Mouse (Mus musculus) heart, embryonic 12.5 days (tissue): ENCODE measurements around the gene Peak1. TPM values are rescaled to one million over a fixed set of nuclear protein-coding genes. Genes with fewer than 3 reads are reported as not detected.
A peak's percentile ranks its signal among the peaks of the same experiment; 100 is the strongest.

ENCODE experiments used
- ATAC-seq: fragments of 200-750 bp; cut with Nextera tagmentation; 2 replicates; pipeline ENCODE4 v1.8.0; 2017; ENCODE audit warnings: moderate TSS enrichment, moderate library complexity; ENCODE audit not compliant: insufficient number of reproducible peaks, low FRiP score
- H3K27ac ChIP-seq: fragments of 300-500 bp; sonication (generic); 2 replicates; pipeline ENCODE4 v1.5.1; 2016; ENCODE audit warnings: mild to moderate bottlenecking, moderate library complexity; ENCODE audit not compliant: poor library complexity, severe bottlenecking
- H3K27me3 ChIP-seq: fragments of 300-500 bp; sonication (generic); replicated peaks from 2 replicates; pipeline ENCODE4 v1.6.1; 2016; ENCODE audit warnings: mild to moderate bottlenecking, moderate library complexity
- H3K36me3 ChIP-seq: fragments of 300-500 bp; sonication (generic); 2 replicates; pipeline ENCODE4 v1.6.1; 2016; ENCODE audit warnings: mild to moderate bottlenecking, moderate library complexity
- H3K4me1 ChIP-seq: fragments of 300-500 bp; sonication (generic); replicated peaks from 2 replicates; pipeline ENCODE4 v1.6.1; 2016; ENCODE audit warnings: mild to moderate bottlenecking
- H3K4me2 ChIP-seq: fragments of 300-500 bp; sonication (generic); 2 replicates; pipeline ENCODE4 v1.6.1; 2016; ENCODE audit warnings: mild to moderate bottlenecking, moderate library complexity
- H3K4me3 ChIP-seq: fragments of 300-500 bp; sonication (generic); 2 replicates; pipeline ENCODE4 v1.5.1; 2016; ENCODE audit warnings: mild to moderate bottlenecking
- H3K9ac ChIP-seq: fragments of 300-500 bp; sonication (generic); 2 replicates; pipeline ENCODE4 v1.6.1; 2016; ENCODE audit warnings: mild to moderate bottlenecking, moderate library complexity
- H3K9me3 ChIP-seq: fragments of 300-500 bp; sonication (generic); replicated peaks from 2 replicates; pipeline ENCODE4 v1.6.1; 2016; ENCODE audit warnings: mild to moderate bottlenecking, moderate library complexity
- WGBS: fragments of 180-500 bp; shearing (Covaris S2); methylation state at CpG from one replicate; pipeline ENCODE4 v1.1.7; 2016; 5-methylcytosine and 5-hydroxymethylcytosine counted together
- polyA plus RNA-seq: library from polyadenylated mRNA; unstranded; fragments of >200 nt; fragmentation: Nextera tagmentation; extraction: Ambion mirVana; gene quantifications from 2 replicates; pipeline ENCODE4 v1.2.1, GENCODE M21; 2016

The Peak1 gene
- polyA plus RNA-seq, 1 experiment from 2014 or later: 15.0 TPM

DNA sequence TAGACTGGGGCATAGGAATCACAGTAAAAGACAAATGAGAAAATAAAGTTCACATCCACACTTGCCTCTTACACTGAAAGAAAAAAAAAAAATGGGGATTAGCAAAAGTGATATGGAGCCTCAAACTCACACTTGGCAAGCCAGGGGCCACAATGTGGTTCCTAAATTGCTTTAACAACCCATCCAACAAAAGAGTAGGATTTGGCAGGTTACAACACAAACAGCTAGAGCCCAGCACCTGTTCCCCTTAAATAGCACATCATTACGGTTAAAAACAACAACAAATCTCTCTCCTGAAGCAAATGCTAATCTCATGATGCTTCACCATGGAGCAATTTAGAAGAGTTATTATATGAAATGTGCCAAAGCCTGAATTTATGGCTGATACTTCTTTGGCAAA, 2.5 kb downstream of the Peak1 start:
- Histone ChIP-seq H3K4me2 (no peak overlapping the region), H3K9ac (no peak overlapping the region), H3K36me3 (no peaks in the 10 kb centered on the region), H3K27ac (no peak overlapping the region), H3K4me1 (peaks cover 26% of the 10 kb centered on the region), H3K9me3 (no peaks in the 10 kb centered on the region), H3K27me3 (no peaks in the 10 kb centered on the region), H3K4me3 (no peak overlapping the region)
- 81% methylated on average over 1 of the region's 1 CpGs for WGBS
- ATAC-seq: no peak

DNA sequence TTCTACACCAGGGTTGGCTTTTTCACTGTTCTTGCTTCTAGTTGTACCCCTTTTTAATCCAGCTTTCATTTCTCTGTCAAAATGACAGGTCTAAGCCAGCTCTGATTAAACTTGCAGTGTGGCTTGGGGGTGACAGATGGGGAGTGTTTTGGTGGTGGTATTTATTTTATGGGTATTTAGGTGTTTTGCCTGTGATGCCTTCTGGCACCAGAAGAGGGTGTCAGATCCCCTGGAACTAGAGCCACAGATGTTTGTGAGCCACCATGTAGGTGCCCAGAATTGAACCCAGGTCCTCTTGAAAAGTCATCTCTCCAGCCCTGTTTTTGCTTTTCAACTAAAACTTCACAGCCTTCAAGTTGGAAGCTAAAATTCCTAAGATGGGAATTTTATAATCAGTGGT, 3.5 kb downstream of the Peak1 start:
- Histone ChIP-seq H3K4me3 (no peak overlapping the region), H3K4me1 (peaks cover 21% of the 10 kb centered on the region), H3K4me2 (no peak overlapping the region), H3K9ac (no peak overlapping the region), H3K27ac (no peak overlapping the region), H3K36me3 (no peaks in the 10 kb centered on the region), H3K9me3 (no peaks in the 10 kb centered on the region), H3K27me3 (no peaks in the 10 kb centered on the region)
- no peak for ATAC-seq

DNA sequence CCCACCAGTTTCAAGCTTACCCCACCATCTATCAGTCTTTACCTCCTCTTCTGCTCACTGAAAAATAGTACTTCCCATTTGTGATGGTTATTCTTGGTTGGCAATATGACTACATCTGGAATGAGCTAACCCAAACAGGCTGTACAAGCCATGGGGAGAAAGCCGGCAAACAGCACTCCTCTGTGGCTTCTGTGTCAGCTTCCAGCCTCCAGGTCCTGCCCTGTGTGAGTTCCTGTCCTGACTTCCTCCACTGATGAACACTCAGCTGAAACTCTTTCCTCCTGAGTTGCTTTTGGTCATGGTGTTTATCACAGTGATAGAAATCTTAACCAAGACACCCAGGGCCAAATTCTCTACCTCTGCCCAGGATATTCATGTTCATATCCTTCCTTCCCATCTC, 5.2 kb downstream of the Peak1 start:
- WGBS: 50% methylated on average over 1 of the region's 1 CpGs
- Histone ChIP-seq H3K36me3 (peaks cover 2% of the 10 kb centered on the region; the same call in 1 of the 2 replicates), H3K9ac (no peak overlapping the region), H3K27ac (no peak overlapping the region), H3K4me1 (peaks cover 25% of the 10 kb centered on the region), H3K9me3 (no peaks in the 10 kb centered on the region), H3K4me2 (no peak overlapping the region), H3K27me3 (no peaks in the 10 kb centered on the region), H3K4me3 (no peak overlapping the region)
- ATAC-seq: no peak

DNA sequence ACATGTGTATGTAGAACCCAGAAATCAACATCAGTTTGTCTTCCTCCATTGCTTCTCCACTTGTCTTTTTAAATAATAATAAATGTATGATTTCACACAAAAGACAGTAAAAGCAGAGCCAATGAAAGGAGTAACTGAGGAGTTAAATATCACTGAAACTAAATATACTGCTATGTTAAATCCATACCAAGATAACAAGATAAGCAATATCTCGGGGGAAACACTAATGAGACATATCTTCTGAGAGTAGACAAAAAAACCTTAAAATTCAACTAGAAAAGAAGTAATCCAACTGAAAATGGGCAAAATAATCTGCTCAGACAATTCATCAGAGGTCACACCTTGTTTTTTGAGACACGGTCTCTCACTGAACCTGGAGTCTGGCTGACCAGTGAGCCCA, 7.9 kb downstream of the Peak1 start:
- H3K27ac ChIP-seq: no peak overlapping the region
- H3K9ac ChIP-seq: no peak overlapping the region
- no peaks in the 10 kb centered on the region for H3K27me3 ChIP-seq
- H3K4me1 ChIP-seq: peaks cover 29% of the 10 kb centered on the region
- H3K4me3 ChIP-seq: no peak overlapping the region
- 78% methylated on average over 2 of the region's 2 CpGs for WGBS
- H3K4me2 ChIP-seq: no peak overlapping the region
- H3K9me3 ChIP-seq: no peaks in the 10 kb centered on the region
- no peak for ATAC-seq
- peaks cover 2% of the 10 kb centered on the region; the same call in 1 of the 2 replicates for H3K36me3 ChIP-seq

DNA sequence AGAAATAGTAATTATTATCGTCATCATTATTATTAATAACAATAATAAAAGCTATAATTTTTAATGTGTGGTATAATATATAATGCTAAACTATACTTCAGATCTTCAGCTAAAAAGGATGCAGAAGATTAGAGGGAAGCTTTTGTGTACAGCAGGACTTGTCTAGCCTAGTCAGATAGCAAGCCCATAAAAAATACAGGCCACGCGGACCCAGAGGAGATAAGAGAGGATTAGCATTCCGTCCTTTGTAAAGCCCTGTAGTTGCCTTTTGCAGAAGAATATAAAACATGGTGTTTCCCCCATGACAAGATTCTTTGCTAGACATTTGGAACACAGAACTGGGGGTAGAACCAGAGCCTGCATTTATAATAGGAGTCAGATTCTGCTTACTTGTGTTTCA, 13.2 kb downstream of the Peak1 start:
- Histone ChIP-seq H3K9ac (no peak overlapping the region), H3K27ac (peak overlapping the region; percentile 66; the same call in 1 of the 2 replicates), H3K36me3 (peaks cover 2% of the 10 kb centered on the region; the same call in 1 of the 2 replicates), H3K4me3 (no peak overlapping the region), H3K9me3 (no peaks in the 10 kb centered on the region), H3K4me2 (no peak overlapping the region), H3K27me3 (no peaks in the 10 kb centered on the region), H3K4me1 (peaks cover 42% of the 10 kb centered on the region)
- no peak for ATAC-seq
- 24% methylated on average over 4 of the region's 4 CpGs for WGBS

DNA sequence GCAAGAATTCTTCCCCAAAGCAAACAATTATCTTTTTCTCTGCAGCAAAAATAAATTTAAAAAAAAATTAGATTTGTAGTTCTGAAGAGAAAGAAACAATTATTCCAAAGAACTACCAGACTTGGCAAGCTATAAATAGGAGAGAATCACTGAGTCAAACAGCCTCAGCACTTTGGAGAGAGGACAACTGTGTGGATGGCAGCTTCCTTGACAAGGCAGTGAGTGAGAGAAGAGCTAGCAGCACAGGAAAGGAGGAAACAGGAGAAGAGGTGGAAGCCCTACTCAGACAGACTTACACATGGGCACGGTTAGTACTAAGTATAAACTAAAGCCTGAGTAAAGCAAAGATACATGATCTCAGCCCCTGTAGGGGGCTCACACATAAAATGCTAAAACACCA, 21.6 kb downstream of the Peak1 start:
- Histone ChIP-seq H3K9me3 (no peaks in the 10 kb centered on the region), H3K27ac (peak overlapping the region; percentile 76), H3K9ac (no peak overlapping the region), H3K4me3 (no peak overlapping the region), H3K36me3 (no peaks in the 10 kb centered on the region), H3K4me2 (no peak overlapping the region), H3K27me3 (no peaks in the 10 kb centered on the region), H3K4me1 (peaks cover 25% of the 10 kb centered on the region)
- WGBS: 32% methylated on average over 1 of the region's 1 CpGs
- ATAC-seq: no peak

DNA sequence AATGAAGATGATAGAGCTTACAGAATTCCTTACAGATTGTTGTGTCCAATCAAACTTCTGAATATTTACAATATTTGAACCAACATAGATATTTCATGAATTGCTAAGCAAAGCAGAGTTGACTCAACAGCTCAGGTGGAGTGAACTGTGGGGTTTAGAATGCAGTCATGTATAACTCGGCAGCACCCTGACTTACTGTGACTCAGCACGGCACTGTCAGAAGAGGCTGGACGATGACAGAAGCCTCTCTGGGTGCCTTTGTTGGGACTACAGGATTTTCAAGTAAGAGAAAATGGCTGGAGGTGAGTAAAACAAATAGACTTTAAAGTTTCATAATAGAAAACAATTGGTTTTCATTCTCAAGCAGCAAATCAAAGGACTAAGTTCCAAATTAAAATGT, 25.0 kb downstream of the Peak1 start:
- no peak for ATAC-seq
- Histone ChIP-seq H3K4me2 (no peak overlapping the region), H3K4me3 (no peak overlapping the region), H3K27me3 (no peaks in the 10 kb centered on the region), H3K4me1 (peaks cover 16% of the 10 kb centered on the region), H3K9ac (no peak overlapping the region), H3K36me3 (0 out of 2 replicates have a peak, but pooled peaks cover 3% of the 10 kb centered on the region), H3K27ac (no peak overlapping the region), H3K9me3 (no peaks in the 10 kb centered on the region)
- 71% methylated on average over 3 of the region's 3 CpGs for WGBS

DNA sequence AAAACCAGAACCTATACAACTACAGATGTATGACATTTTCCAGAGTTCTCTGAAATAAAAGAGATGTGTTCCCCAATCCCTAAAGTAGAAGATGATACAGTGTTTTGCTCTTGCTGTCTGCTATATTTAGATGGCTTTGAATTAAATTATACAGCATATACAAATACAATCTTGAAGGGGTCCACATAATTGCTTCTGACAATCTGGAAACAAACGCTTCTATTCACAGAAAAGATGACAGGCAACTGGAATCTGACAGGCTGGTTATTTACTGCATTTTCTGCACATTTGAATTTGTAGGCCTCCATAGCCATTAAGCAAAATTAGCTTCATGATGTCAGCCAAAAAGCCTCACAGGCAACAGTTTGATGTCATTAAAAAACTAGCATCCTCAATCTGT, 35.1 kb downstream of the Peak1 start:
- H3K27ac ChIP-seq: no peak overlapping the region
- no peaks in the 10 kb centered on the region for H3K9me3 ChIP-seq
- 88% methylated on average over 1 of the region's 1 CpGs for WGBS
- H3K4me1 ChIP-seq: peaks cover under 1% of the 10 kb centered on the region
- H3K9ac ChIP-seq: no peak overlapping the region
- no peak overlapping the region for H3K4me3 ChIP-seq
- no peaks in the 10 kb centered on the region for H3K27me3 ChIP-seq
- no peak overlapping the region for H3K4me2 ChIP-seq
- H3K36me3 ChIP-seq: no peaks in the 10 kb centered on the region
- no peak for ATAC-seq

DNA sequence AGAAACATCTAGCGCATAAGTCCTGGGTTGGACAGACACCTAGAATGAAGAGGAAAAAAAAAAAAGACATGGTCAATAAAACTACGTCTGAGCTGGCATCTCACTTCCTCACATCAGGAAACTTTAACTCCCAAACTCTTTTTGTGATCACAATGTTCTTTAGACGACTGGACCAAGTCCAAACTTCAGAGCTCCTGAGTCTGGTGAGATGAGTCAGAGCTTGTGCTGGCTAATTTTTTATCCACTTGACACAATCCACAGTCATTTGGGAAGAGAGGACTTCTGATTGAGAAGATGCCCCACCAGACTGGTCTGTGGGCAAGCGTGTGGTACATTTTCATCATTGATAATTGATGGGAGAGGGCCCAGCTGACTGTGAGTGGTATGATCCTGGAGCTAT, 43.5 kb downstream of the Peak1 start:
- Histone ChIP-seq H3K27ac (no peak overlapping the region), H3K9me3 (no peaks in the 10 kb centered on the region), H3K27me3 (no peaks in the 10 kb centered on the region), H3K4me1 (peaks cover 14% of the 10 kb centered on the region), H3K4me2 (no peak overlapping the region), H3K4me3 (no peak overlapping the region), H3K9ac (no peak overlapping the region), H3K36me3 (0 out of 2 replicates have a peak, but pooled peaks cover 4% of the 10 kb centered on the region)
- 58% methylated on average over 4 of the region's 4 CpGs for WGBS
- no peak for ATAC-seq

DNA sequence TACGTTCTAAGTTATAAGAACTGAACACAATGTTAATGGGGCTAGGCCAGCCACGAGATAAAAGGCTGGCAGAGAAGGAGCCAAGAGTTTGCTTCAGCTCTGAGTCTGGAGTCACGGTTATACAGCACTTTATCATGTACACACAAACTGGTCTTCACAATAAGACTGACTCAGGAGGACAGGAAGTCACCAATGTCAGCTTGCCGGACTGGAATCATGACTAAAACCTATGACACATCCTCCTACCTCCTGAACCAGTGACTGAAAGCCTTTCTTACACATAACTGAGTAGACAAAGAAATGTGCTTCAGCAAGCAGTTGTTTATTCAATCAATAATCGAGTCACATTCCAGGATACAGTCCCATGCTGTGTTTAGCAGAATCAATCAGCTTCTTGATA, 47.2 kb downstream of the Peak1 start:
- H3K4me1 ChIP-seq: peaks cover 3% of the 10 kb centered on the region; the same call in 1 of the 2 replicates
- H3K4me3 ChIP-seq: no peak overlapping the region
- WGBS: 44% methylated on average over 5 of the region's 5 CpGs
- no peak for ATAC-seq
- H3K9ac ChIP-seq: no peak overlapping the region
- H3K27ac ChIP-seq: no peak overlapping the region
- 0 out of 2 replicates have a peak, but pooled peaks cover 4% of the 10 kb centered on the region for H3K36me3 ChIP-seq
- H3K27me3 ChIP-seq: no peaks in the 10 kb centered on the region
- H3K9me3 ChIP-seq: no peaks in the 10 kb centered on the region
- H3K4me2 ChIP-seq: no peak overlapping the region

DNA sequence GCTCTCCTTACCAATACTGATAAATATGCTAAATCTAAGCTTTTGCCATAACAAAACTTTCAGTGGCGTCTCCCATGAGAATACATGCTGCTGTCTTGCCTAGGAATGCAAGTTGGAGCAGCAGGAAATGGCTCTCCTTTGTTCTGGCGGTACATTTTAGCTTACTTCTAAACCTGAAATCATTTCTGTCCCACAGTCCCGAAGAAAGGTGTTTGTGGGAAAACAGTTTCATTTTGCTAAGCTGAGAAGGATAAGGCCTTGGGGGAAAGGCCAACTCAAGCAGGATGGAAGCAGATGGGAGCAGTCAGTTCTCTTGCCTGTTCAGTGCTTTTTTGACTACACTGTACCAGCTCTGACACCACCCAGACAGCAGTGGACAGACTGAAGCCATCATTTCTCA, 49.1 kb downstream of the Peak1 start:
- Histone ChIP-seq H3K9me3 (no peaks in the 10 kb centered on the region), H3K9ac (no peak overlapping the region), H3K27me3 (no peaks in the 10 kb centered on the region), H3K4me2 (no peak overlapping the region), H3K27ac (peak overlapping the region; percentile 39; the same call in 1 of the 2 replicates), H3K4me1 (no peaks in the 10 kb centered on the region; the same call in 1 of the 2 replicates), H3K36me3 (0 out of 2 replicates have a peak, but pooled peaks cover 4% of the 10 kb centered on the region), H3K4me3 (no peak overlapping the region)
- 58% methylated on average over 3 of the region's 3 CpGs for WGBS
- no peak for ATAC-seq

DNA sequence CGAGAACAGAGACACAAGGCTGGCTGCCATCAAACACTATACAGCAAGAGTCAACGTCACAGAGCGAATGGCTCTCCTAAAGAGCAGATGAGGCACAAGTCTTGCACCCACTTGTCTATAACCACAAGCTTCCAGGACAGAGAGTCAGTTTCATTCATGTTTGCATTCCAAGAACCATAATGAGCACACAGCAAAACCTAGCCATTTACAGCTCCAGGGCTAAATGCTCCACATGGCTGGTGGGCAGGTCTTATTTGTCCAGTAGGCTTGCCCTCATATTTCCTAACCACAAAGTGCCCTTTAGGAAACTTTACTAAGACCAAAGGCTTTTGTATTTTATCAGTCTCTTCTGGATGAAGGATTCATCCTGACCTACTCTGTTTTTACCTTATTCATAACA, 54.6 kb downstream of the Peak1 start:
- H3K4me2 ChIP-seq: no peak overlapping the region
- no peak overlapping the region for H3K9ac ChIP-seq
- H3K4me3 ChIP-seq: no peak overlapping the region
- no peak overlapping the region for H3K27ac ChIP-seq
- no peak for ATAC-seq
- 91% methylated on average over 3 of the region's 3 CpGs for WGBS
- no peaks in the 10 kb centered on the region for H3K27me3 ChIP-seq
- H3K4me1 ChIP-seq: peaks cover 6% of the 10 kb centered on the region
- peaks cover 4% of the 10 kb centered on the region; the same call in 1 of the 2 replicates for H3K36me3 ChIP-seq
- no peaks in the 10 kb centered on the region for H3K9me3 ChIP-seq
